Mouse (Mus musculus) olfactory bulb, adult 2 months (tissue): ENCODE results near the gene Cacna1f. TPM values are rescaled to one million over a fixed set of nuclear protein-coding genes. Genes with fewer than 3 reads are reported as not detected.

Source experiments
- H3K27ac ChIP-seq: fragments of 200-500 bp; 2 replicates; pipeline ENCODE4 v1.5.1; 2012; ENCODE audit warnings: low read depth, low read length; ENCODE audit not compliant: insufficient read depth
- H3K4me1 ChIP-seq: fragments of 200-500 bp; 2 replicates; pipeline ENCODE4 v1.6.1; 2012; ENCODE audit warnings: low read length; ENCODE audit not compliant: control insufficient read depth, insufficient read depth
- H3K4me3 ChIP-seq: fragments of 200-500 bp; 2 replicates; pipeline ENCODE4 v1.5.1; 2012; ENCODE audit warnings: mild to moderate bottlenecking, low read depth, low read length, moderate library complexity; ENCODE audit not compliant: insufficient read depth
- CTCF ChIP-seq: fragments of 200-500 bp; IDR thresholded peaks from 2 replicates; pipeline ENCODE4 v1.5.1; 2012; ENCODE audit warnings: low read depth, mild to moderate bottlenecking, low read length, moderate library complexity; ENCODE audit not compliant: insufficient read depth
- POLR2A ChIP-seq: fragments of 200-500 bp; IDR thresholded peaks from 2 replicates; pipeline ENCODE4 v1.6.1; 2012; ENCODE audit warnings: mild to moderate bottlenecking, low read depth, low read length, moderate library complexity; ENCODE audit not compliant: insufficient read depth
- WGBS: fragments of 180-500 bp; shearing (Covaris S2); methylation state at CpG from one replicate; pipeline ENCODE4 v1.1.7; 2018; 5-methylcytosine and 5-hydroxymethylcytosine counted together
- polyA plus RNA-seq: library from polyadenylated mRNA; stranded (reverse); fragments of >200 nt; gene quantifications from 2 replicates; pipeline ENCODE4 v1.2.4, GENCODE M21; 2012; ENCODE audit warnings: low replicate concordance; ENCODE audit not compliant: missing spikeins, insufficient read depth, insufficient read length

Cacna1f gene
- polyA plus RNA-seq, 1 experiment: not detected

DNA sequence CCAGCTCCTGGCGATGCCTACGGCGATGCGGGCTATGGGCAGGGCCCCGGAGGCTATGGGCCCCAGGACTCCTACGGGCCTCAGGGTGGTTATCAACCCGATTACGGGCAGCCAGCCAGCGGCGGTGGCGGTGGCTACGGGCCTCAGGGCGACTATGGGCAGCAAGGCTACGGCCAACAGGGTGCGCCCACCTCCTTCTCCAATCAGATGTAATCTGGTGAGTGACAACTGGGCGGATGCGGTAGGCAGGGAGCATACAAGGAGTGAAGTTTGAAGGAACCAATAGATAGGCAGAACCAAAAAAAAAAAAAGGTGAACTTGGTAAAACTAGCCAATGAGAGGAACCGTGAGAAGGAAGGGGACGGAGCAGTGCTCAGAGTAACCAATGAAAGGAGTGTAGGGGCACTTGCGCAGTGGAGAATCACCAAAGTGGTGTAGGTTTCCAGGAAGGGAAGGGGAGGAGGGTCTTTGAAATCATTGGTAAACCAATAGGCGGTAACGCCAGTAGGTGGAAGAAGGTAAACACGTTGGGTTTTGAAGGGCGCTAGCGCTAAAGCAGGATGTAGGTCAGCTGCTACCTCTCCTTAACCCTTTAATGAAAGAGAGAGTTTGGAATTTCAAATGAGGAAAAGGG, 41.9 kb downstream of the Cacna1f start:
- WGBS: 19% methylated on average over 25 of the region's 25 CpGs

DNA sequence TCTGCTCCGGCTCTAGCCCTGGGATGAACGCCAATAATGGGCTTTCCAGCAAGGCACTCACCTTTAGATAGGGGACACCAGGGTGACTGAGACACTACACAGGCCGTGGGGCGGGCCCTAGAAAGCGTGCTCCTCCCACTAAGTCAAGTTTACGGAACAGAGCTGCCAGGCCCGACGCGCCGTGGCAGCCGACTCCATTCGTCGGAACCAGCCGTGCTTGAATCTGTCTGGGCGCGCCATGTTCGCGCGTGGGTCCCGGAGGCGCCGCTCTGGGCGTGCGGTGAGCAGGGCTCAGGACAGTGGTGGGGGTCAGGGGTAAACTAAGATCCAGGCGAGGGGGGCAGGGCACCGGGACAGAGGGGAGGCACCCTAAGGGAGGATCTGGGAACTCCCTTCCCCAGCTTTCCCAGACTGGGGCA, 50.3 kb downstream of the Cacna1f start, which contains the start of gene Prickle3:
Prickle3 (plus strand) TSS at position 40 of the 419 bp plus-strand sequence.
- TF ChIP-seq CTCF (no peak), POLR2A (no peak)
- Histone ChIP-seq H3K4me3 (peak within 1 kb of the TSS; percentile 42), H3K4me1 (peaks cover 15% of the 10 kb centered on the region), H3K27ac (no peak within 1 kb of the TSS)
- WGBS: 12% methylated on average over 26 of the region's 26 CpGs

More for the DNA sequence above, 41.9 kb downstream of the Cacna1f start:
- TF ChIP-seq CTCF (no peak), POLR2A (0 out of 2 replicates have a peak, but pooled peaks have one; percentile 23)
- peak overlapping the region; percentile 45 for H3K4me3 ChIP-seq
- H3K27ac ChIP-seq: peak overlapping the region; percentile 73
- peaks cover 15% of the 10 kb centered on the region for H3K4me1 ChIP-seq

GRCm38 (mm10) chrX:7658031-7658784, 51.3 kb downstream of the Cacna1f start:
- Histone ChIP-seq H3K4me1 (peaks cover 15% of the 10 kb centered on the region), H3K27ac (no peak overlapping the region), H3K4me3 (no peak overlapping the region)
- WGBS: 39% methylated on average over 15 of the region's 15 CpGs
- TF ChIP-seq CTCF (no peak), POLR2A (no peak)

- WGBS: 73% methylated on average over 11 of the region's 11 CpGs
- no peak for TF ChIP-seq CTCF
- no peak for TF ChIP-seq POLR2A
- Histone ChIP-seq H3K4me3 (no peak overlapping the region), H3K27ac (no peak overlapping the region), H3K4me1 (peaks cover 15% of the 10 kb centered on the region)
Observed at GRCm38 (mm10) chrX:7658785-7659589, 52.1 kb downstream of the Cacna1f start.

GRCm38 (mm10) chrX:7661086-7661485, 54.2 kb downstream of the Cacna1f start:
- Histone ChIP-seq H3K27ac (no peak overlapping the region), H3K4me1 (peaks cover 15% of the 10 kb centered on the region), H3K4me3 (no peak overlapping the region)
- 81% methylated on average over 4 of the region's 4 CpGs for WGBS
- TF ChIP-seq CTCF: no peak
- TF ChIP-seq POLR2A: no peak

DNA sequence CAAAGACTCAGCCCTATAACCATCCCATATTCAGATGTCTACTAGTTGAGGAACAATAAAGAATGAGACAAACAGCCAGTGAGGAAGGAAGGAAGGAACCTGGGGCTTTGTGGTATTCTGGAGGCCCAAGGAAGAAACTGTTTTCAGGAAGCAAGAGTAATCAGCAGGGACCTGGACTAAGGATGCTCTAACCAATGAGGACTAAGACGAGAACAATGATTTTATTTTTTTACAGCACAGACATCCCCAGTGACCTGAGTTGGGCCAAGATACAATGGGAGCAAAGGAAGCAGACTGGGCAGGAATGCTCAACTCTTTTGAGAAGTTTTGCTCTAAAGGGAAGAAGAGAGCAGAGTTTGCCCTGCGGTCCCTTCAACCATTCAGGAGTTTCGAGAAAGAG, 56.1 kb downstream of the Cacna1f start:
- Histone ChIP-seq H3K4me3 (no peak overlapping the region), H3K27ac (no peak overlapping the region), H3K4me1 (peaks cover 9% of the 10 kb centered on the region)
- no peak for TF ChIP-seq POLR2A
- TF ChIP-seq CTCF: no peak
- 84% methylated on average over 3 of the region's 3 CpGs for WGBS

- no peak for TF ChIP-seq CTCF
- no peak for TF ChIP-seq POLR2A
- no peak overlapping the region for H3K4me3 ChIP-seq
- 84% methylated on average over 11 of the region's 11 CpGs for WGBS
- H3K4me1 ChIP-seq: no peaks in the 10 kb centered on the region
- no peak overlapping the region for H3K27ac ChIP-seq
Observed at GRCm38 (mm10) chrX:7664791-7665190, 57.9 kb downstream of the Cacna1f start.

DNA sequence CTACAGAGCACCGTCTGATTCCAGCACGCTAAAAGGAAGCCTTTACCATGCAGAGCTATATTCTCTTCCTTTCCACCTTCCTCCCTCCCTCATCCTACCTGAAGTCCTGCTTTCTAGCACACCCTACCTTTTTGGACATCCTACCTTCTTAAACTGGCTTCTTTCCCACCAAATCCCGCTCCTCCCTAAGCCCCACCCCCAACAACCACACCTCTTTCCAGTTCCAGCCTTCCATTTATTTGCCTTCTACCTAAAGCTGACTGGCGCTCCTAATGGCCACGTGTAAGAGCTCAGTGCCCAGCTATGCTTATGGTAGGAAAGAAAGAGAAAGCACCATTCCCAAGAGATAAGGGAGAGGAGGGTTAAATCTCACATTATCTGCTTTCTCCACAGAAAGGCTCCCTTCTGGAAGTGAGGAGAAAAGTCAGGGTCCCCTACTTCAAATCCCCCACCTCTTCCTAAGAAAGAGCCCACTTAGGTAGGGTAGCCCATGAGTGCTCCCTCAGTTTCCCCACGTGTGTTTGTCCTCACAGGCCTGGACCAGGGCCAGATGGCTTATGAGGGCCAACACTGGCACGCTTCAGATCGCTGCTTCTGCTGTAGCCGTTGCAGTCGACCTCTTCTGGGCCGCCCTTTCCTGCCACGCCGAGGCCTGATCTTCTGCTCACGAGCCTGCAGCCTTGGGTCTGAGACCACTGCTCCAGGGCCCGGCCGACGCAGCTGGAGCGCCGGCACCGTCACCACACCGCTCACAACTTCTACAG, 59.0 kb downstream of the Cacna1f start:
- Histone ChIP-seq H3K4me3 (no peak overlapping the region), H3K27ac (no peak overlapping the region), H3K4me1 (peaks cover 4% of the 10 kb centered on the region)
- TF ChIP-seq POLR2A (no peak), CTCF (no peak)
- WGBS: 79% methylated on average over 21 of the region's 21 CpGs
